Mouse (Mus musculus): ENCODE measurements around the gene H2al1b. TPM values are rescaled to one million over a fixed set of nuclear protein-coding genes. Genes with fewer than 3 reads are reported as not detected.
"Not testable (repeated sequence)": the region's sequence is repeated elsewhere in the genome, so short reads cannot be mapped to it uniquely, and the experiment has no call there.

H2al1b gene
- polyA plus RNA-seq (2014; fragmentation: Nextera tagmentation; extraction: Ambion mirVana), result not detected in 2 replicates

DNA sequence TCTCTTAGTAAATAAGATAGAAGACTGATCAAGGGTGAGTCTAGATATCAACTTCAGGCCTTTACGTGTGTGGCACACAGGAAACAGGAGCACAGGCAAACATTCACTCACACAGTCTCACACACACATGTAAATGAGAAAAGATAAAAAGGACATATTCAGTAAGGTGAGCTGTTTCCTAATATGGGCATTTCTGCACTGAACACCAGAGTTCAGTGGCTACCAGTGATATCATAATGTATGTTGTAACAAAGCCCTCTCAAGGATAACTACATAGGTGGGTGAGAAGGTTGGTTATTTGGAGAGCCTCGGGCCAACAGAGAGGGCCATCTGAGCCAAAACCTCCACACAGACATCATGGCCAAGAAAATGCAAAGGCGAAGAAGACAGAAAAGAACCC is at the start of gene H2al1b:
Gene H2al1b (plus strand): TSS at position 301 of the 400 bp plus-strand sequence.
- not testable (repeated sequence) for H3K4me2 ChIP-seq; H3K4me1 ChIP-seq (ENCODE audit: control insufficient read depth, insufficient read depth, low read length); H3K27me3 ChIP-seq (ENCODE audit: control insufficient read depth, insufficient read depth, low read length); ATAC-seq (replicated peaks; ENCODE audit: insufficient number of reproducible peaks, low FRiP score, low TSS enrichment); H3K4me3 ChIP-seq (ENCODE audit: low read depth, low read length); H3K9ac ChIP-seq (ENCODE audit: low read depth, low read length); H3K27ac ChIP-seq (ENCODE audit: low read depth, low read length); H3K9me3 ChIP-seq (replicated peaks; ENCODE audit: control insufficient read depth, low read length); H3K36me3 ChIP-seq (ENCODE audit: control insufficient read depth, insufficient read depth, low read length)
- WGBS (ENCODE audit: insufficient replicate concordance), result 87% methylated on average over 1 of the region's 3 CpGs

DNA sequence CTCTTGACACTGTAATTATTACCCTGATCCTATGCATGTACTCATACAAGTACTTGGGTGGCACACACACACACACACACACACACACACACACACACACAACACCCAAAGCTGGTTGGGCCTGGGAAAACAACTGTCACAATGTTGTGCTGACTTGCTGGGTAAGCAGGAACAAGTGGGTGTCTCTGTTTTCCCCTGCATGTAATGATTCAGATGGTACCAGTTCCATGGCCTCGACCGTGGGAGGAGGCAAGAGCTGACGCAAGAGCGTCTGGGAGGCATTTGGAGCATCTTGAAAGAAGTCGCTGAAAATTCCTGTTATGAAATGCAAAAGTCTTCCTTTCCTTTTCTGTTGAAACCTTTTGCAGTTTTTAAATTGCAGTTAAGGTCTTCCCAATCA is 48.2 kb upstream of the H2al1b start:
- Histone ChIP-seq H3K9me3 (replicated peaks; ENCODE audit: control insufficient read depth, low read length) (no peaks in the 10 kb centered on the region), H3K27ac (ENCODE audit: low read depth, low read length) (no peak overlapping the region), H3K9ac (ENCODE audit: low read depth, low read length) (no peak overlapping the region), H3K4me3 (ENCODE audit: low read depth, low read length) (no peak overlapping the region), H3K4me2 (no peak overlapping the region), H3K27me3 (ENCODE audit: control insufficient read depth, insufficient read depth, low read length) (peaks cover 3% of the 10 kb centered on the region; the same call in 1 of the 2 replicates), H3K36me3 (ENCODE audit: control insufficient read depth, insufficient read depth, low read length) (no peaks in the 10 kb centered on the region), H3K4me1 (ENCODE audit: control insufficient read depth, insufficient read depth, low read length) (no peaks in the 10 kb centered on the region)
- ATAC-seq (replicated peaks; ENCODE audit: insufficient number of reproducible peaks, low FRiP score, low TSS enrichment), result no peak
- 46% methylated on average over 5 of the region's 5 CpGs for WGBS (ENCODE audit: insufficient replicate concordance)

DNA sequence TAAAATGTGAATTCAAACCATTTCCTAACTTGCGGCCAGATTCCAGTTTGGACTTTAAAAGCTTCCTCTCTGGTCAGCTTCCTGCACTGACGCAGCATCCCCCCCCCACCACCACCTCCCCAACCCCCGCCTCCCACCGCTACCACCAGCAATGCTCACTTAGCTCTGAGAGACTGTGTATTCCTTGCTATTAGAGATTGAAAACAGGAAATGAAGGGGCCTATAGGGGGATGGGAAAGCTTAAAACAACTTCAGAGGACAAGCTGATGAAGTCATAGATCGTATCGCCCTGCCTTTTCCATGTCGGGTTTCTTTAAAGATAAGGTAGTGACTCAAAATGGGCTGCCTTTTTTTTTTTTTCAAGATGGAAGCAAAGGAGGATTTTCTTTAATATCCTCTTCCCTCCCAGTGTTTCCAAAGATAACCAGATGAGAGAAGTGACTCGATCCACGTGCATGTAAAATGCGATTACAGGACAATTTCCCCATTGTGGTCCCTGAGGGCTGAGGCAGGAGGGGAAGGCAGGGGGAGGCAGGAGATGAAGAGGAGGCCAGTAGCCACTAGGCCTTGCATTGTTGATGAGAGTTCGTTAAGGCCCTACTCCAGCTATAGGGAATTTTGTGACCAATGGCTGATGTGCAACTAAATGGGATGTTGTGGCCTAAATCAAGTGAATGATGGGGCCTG is 47.6 kb upstream of the H2al1b start:
- Histone ChIP-seq H3K4me1 (ENCODE audit: control insufficient read depth, insufficient read depth, low read length) (no peaks in the 10 kb centered on the region), H3K27me3 (ENCODE audit: control insufficient read depth, insufficient read depth, low read length) (peaks cover 3% of the 10 kb centered on the region; the same call in 1 of the 2 replicates), H3K36me3 (ENCODE audit: control insufficient read depth, insufficient read depth, low read length) (no peaks in the 10 kb centered on the region), H3K9me3 (replicated peaks; ENCODE audit: control insufficient read depth, low read length) (no peaks in the 10 kb centered on the region), H3K9ac (ENCODE audit: low read depth, low read length) (no peak overlapping the region), H3K4me2 (no peak overlapping the region), H3K27ac (ENCODE audit: low read depth, low read length) (no peak overlapping the region), H3K4me3 (ENCODE audit: low read depth, low read length) (no peak overlapping the region)
- ATAC-seq (replicated peaks; ENCODE audit: insufficient number of reproducible peaks, low FRiP score, low TSS enrichment), result no peak
- WGBS (ENCODE audit: insufficient replicate concordance), result 34% methylated on average over 11 of the region's 11 CpGs

DNA sequence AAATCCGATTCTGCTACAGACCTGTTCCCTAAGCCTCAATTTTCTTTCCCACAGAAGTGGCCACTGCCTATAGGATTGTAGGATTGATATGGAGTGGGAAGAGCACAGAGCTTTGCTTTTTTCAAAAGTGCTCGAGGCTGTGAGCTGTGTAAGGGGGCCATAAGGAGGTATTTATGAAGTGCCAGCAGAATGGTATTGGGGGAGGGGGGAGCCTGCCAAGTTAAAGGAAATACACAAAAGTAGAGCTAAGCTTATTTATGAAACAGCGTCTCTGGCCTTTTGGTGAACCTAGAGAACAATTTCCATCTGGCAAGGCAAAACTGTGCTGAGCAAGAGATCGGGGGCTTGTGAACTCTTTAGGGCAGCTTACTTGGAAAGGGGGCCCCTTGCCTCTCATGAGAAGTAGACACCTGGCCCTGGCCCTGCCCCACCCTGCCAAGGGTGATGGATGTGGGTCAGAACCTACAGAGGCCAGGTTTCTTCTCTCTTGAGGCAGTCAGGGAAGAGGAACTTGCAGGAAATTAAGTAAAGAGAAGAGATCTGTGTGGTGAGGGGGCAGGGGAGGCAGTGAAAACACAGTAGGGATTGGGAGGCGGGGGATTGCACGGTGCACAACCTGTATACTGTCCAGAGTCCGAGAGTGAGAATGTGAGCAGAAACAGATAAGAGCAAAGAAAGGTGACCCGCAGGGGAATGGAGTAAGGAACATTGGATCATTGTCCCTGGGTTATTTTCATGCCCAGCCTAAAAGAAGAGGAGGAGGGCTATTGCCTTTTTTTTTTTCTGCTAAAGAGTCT is 46.5 kb upstream of the H2al1b start:
- no peak overlapping the region for H3K9ac ChIP-seq (ENCODE audit: low read depth, low read length)
- no peaks in the 10 kb centered on the region for H3K4me1 ChIP-seq (ENCODE audit: control insufficient read depth, insufficient read depth, low read length)
- no peak for ATAC-seq (replicated peaks; ENCODE audit: insufficient number of reproducible peaks, low FRiP score, low TSS enrichment)
- no peaks in the 10 kb centered on the region for H3K36me3 ChIP-seq (ENCODE audit: control insufficient read depth, insufficient read depth, low read length)
- no peak overlapping the region for H3K4me3 ChIP-seq (ENCODE audit: low read depth, low read length)
- H3K4me2 ChIP-seq, result no peak overlapping the region
- 48% methylated on average over 8 of the region's 8 CpGs for WGBS (ENCODE audit: insufficient replicate concordance)
- H3K27ac ChIP-seq (ENCODE audit: low read depth, low read length), result no peak overlapping the region
- no peaks in the 10 kb centered on the region for H3K9me3 ChIP-seq (replicated peaks; ENCODE audit: control insufficient read depth, low read length)
- H3K27me3 ChIP-seq (ENCODE audit: control insufficient read depth, insufficient read depth, low read length), result peaks cover 3% of the 10 kb centered on the region; the same call in 1 of the 2 replicates

DNA sequence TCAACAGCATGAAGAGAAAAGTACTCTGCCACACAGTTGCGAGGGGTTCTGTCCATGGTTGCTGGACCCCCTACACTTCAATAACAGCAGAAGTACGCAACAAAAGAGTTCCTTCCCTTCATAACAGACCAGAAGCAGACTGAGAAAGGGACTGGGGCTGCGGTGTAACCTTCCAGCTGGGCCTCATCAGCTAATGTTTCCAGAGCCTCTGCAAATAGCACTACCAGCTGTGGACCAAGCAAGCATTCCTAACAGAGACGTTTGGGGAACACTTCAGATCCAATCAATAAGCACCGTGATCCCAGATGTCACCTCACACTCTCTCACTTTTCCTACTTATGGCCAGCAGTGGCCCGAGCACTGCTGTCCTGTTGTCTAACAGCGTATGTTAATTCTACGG is 37.3 kb upstream of the H2al1b start:
- no peaks in the 10 kb centered on the region for H3K4me1 ChIP-seq (ENCODE audit: control insufficient read depth, insufficient read depth, low read length)
- H3K27ac ChIP-seq (ENCODE audit: low read depth, low read length), result no peak overlapping the region
- ATAC-seq (replicated peaks; ENCODE audit: insufficient number of reproducible peaks, low FRiP score, low TSS enrichment), result no peak
- H3K36me3 ChIP-seq (ENCODE audit: control insufficient read depth, insufficient read depth, low read length), result no peaks in the 10 kb centered on the region
- no peak overlapping the region for H3K9ac ChIP-seq (ENCODE audit: low read depth, low read length)
- no peaks in the 10 kb centered on the region for H3K27me3 ChIP-seq (ENCODE audit: control insufficient read depth, insufficient read depth, low read length)
- 68% methylated on average over 8 of the region's 8 CpGs for WGBS (ENCODE audit: insufficient replicate concordance)
- H3K9me3 ChIP-seq (replicated peaks; ENCODE audit: control insufficient read depth, low read length), result no peaks in the 10 kb centered on the region
- H3K4me2 ChIP-seq, result no peak overlapping the region
- no peak overlapping the region for H3K4me3 ChIP-seq (ENCODE audit: low read depth, low read length)

DNA sequence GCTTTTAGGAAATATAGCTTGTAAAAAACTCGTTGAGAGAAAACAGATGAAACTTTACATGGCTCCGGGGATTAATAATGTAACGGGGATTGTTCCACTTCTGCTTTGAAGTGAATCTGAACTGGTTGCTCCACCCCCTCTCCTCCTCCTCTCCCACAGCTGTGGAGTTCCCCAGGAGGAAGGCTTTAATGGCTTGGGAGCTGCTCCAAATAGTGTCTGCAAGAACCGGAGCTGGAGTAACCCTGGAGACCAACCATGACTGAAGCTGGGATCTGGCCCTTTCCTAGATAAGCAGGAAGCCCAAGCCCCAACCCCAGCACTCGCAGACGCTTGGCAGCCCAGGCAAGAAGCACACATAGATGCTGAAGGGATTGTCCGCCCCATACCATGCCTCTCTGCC is 34.4 kb upstream of the H2al1b start:
- H3K4me3 ChIP-seq (ENCODE audit: low read depth, low read length), result no peak overlapping the region
- no peak overlapping the region for H3K4me2 ChIP-seq
- 58% methylated on average over 7 of the region's 7 CpGs for WGBS (ENCODE audit: insufficient replicate concordance)
- no peaks in the 10 kb centered on the region for H3K36me3 ChIP-seq (ENCODE audit: control insufficient read depth, insufficient read depth, low read length)
- ATAC-seq (replicated peaks; ENCODE audit: insufficient number of reproducible peaks, low FRiP score, low TSS enrichment), result no peak
- H3K27ac ChIP-seq (ENCODE audit: low read depth, low read length), result no peak overlapping the region
- H3K9ac ChIP-seq (ENCODE audit: low read depth, low read length), result no peak overlapping the region
- H3K9me3 ChIP-seq (replicated peaks; ENCODE audit: control insufficient read depth, low read length), result no peaks in the 10 kb centered on the region
- no peaks in the 10 kb centered on the region for H3K27me3 ChIP-seq (ENCODE audit: control insufficient read depth, insufficient read depth, low read length)
- H3K4me1 ChIP-seq (ENCODE audit: control insufficient read depth, insufficient read depth, low read length), result no peaks in the 10 kb centered on the region

DNA sequence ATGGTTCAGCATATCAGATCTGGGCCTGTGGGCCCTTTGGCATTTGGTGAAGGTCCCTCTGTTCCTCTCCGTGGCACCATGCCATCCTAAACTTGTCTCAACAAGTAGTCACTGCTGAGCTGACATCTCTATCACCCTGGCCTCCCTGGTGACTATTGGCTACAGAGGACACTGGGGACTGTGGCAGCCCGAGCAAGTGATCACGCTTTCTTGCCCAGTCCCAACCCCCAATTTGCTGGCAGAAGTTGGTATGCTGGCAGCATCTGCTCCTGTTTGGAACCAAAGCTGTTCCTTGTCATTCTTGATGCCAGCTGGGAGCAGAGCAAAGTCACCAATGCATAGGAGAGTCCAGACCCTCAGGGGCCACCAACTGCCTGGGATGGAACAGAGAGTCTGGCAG is 33.2 kb upstream of the H2al1b start:
- no peaks in the 10 kb centered on the region for H3K9me3 ChIP-seq (replicated peaks; ENCODE audit: control insufficient read depth, low read length)
- H3K4me2 ChIP-seq, result no peak overlapping the region
- 82% methylated on average over 3 of the region's 3 CpGs for WGBS (ENCODE audit: insufficient replicate concordance)
- no peak overlapping the region for H3K9ac ChIP-seq (ENCODE audit: low read depth, low read length)
- no peaks in the 10 kb centered on the region for H3K27me3 ChIP-seq (ENCODE audit: control insufficient read depth, insufficient read depth, low read length)
- no peak overlapping the region for H3K4me3 ChIP-seq (ENCODE audit: low read depth, low read length)
- no peak overlapping the region for H3K27ac ChIP-seq (ENCODE audit: low read depth, low read length)
- no peaks in the 10 kb centered on the region for H3K4me1 ChIP-seq (ENCODE audit: control insufficient read depth, insufficient read depth, low read length)
- no peaks in the 10 kb centered on the region for H3K36me3 ChIP-seq (ENCODE audit: control insufficient read depth, insufficient read depth, low read length)
- ATAC-seq (replicated peaks; ENCODE audit: insufficient number of reproducible peaks, low FRiP score, low TSS enrichment), result no peak

DNA sequence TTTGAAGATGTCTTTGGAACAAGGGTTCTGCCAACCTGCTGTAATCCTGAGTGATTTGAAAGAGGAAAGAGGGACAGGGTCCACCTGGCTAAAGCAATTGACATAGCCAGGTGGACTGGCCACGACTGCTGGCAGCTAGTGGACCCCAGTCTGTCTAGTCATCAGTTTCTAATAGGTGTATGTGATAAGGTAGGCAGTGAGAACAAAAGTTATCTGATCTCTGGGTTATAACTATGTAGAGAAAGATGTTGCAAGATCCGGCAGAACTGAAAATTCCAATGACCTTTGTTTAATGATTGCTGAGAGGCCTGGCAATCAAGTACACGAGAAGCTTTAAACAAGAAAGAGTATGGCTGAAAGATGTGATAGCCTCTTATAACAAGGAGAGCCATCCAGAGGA is 29.0 kb upstream of the H2al1b start:
- 72% methylated on average over 3 of the region's 3 CpGs for WGBS (ENCODE audit: insufficient replicate concordance)
- H3K9me3 ChIP-seq (replicated peaks; ENCODE audit: control insufficient read depth, low read length), result no peaks in the 10 kb centered on the region
- no peak for ATAC-seq (replicated peaks; ENCODE audit: insufficient number of reproducible peaks, low FRiP score, low TSS enrichment)

More for the DNA sequence above, 29.0 kb upstream of the H2al1b start:
- H3K27me3 ChIP-seq (ENCODE audit: control insufficient read depth, insufficient read depth, low read length), result no peaks in the 10 kb centered on the region
- no peak overlapping the region for H3K9ac ChIP-seq (ENCODE audit: low read depth, low read length)
- H3K4me2 ChIP-seq, result no peak overlapping the region
- no peaks in the 10 kb centered on the region for H3K4me1 ChIP-seq (ENCODE audit: control insufficient read depth, insufficient read depth, low read length)
- no peaks in the 10 kb centered on the region for H3K36me3 ChIP-seq (ENCODE audit: control insufficient read depth, insufficient read depth, low read length)
- H3K4me3 ChIP-seq (ENCODE audit: low read depth, low read length), result no peak overlapping the region
- H3K27ac ChIP-seq (ENCODE audit: low read depth, low read length), result no peak overlapping the region

Measured in heart, embryonic 11.5 days (tissue).